ENCODE assay signal across 8 mouse cellular contexts in genomic region chr11:110336814-110337288, GRCm38 (mm10). TPM values are rescaled to one million over a fixed set of nuclear protein-coding genes. Genes with fewer than 3 reads are reported as not detected.
A peak's percentile ranks its signal among the peaks of the same experiment; 100 is the strongest.
DNase-seq lines count a peak whose midpoint lies in the region; ATAC-seq and TF ChIP-seq lines count a peak whose summit lies in the region.

No protein-coding gene starts in this region.

- DNase-seq in adrenal gland, adult (ENCODE audit: inconsistent age in 2 of 2, low spot score in 1 of 2): peak; percentile 51 to 80
- no peak for DNase-seq in adrenal gland, postnatal 4 days (ENCODE audit: low spot score in 2 of 2)
- DNase-seq in urinary bladder, postnatal 36 days (ENCODE audit: low spot score in 2 of 2): peak; percentile 13 to 23
- no peak for DNase-seq in urinary bladder, adult 2 months (ENCODE audit: low spot score)
- peak; percentile 27 for DNase-seq in kidney, adult 2 months
- peak; percentile 70 for DNase-seq in lung, embryonic 14.5 days
- DNase-seq in retina, adult 2 months (ENCODE audit: low read depth, low spot score): peak; percentile 20

- no peaks in the 10 kb centered on the region for H3K4me1 ChIP-seq in kidney, adult 2 months (ENCODE audit: control insufficient read depth, insufficient read depth, low read length)
- no peaks in the 10 kb centered on the region for H3K4me1 ChIP-seq in lung, embryonic 14.5 days (ENCODE audit: insufficient read depth)

- H3K27me3 ChIP-seq in kidney, adult 2 months (replicated peaks; ENCODE audit: control insufficient read depth, insufficient read depth, low read length): no peaks in the 10 kb centered on the region
- no peaks in the 10 kb centered on the region for H3K27me3 ChIP-seq in lung, embryonic 14.5 days (ENCODE audit: insufficient read depth, low read length)

- no peaks in the 10 kb centered on the region for H3K36me3 ChIP-seq in kidney, adult 2 months (ENCODE audit: control insufficient read depth, insufficient read depth, low read length)
- H3K36me3 ChIP-seq in lung, embryonic 14.5 days (ENCODE audit: insufficient read depth): no peaks in the 10 kb centered on the region

- 1% methylated on average over 18 of the region's 18 CpGs for WGBS in kidney, adult 2 months
- 1% methylated on average over 18 of the region's 18 CpGs for WGBS in lung, embryonic 14.5 days

- H3K27ac ChIP-seq in kidney, adult 2 months (ENCODE audit: insufficient read depth, low read depth, low read length): no peak overlapping the region
- no peak overlapping the region for H3K27ac ChIP-seq in lung, embryonic 14.5 days (ENCODE audit: low read depth)

- H3K4me2 ChIP-seq in lung, embryonic 14.5 days: peak overlapping the region; percentile 88

- peak; percentile 47 for ATAC-seq in granulocyte monocyte progenitor cell, adult 5-6 weeks (replicated peaks; ENCODE audit: poor library complexity, severe bottlenecking)
- peak; percentile 7 for ATAC-seq in lung, embryonic 14.5 days (ENCODE audit: insufficient read depth)

- TF ChIP-seq CTCF in kidney, adult 2 months (conservative IDR thresholded peaks at IDR 0.05; ENCODE audit: insufficient read depth, insufficient read length, low read depth, low read length): no peak
- no peak for TF ChIP-seq CTCF in lung, embryonic 14.5 days (IDR thresholded peaks at IDR 0.05; ENCODE audit: low read depth)

- H3K4me3 ChIP-seq in kidney, adult 2 months (ENCODE audit: insufficient read depth, low read depth, low read length): peak overlapping the region; percentile 91
- H3K4me3 ChIP-seq in lung, embryonic 14.5 days (ENCODE audit: low read depth, low read length): peak overlapping the region; percentile 78

- TF ChIP-seq POLR2A in kidney, adult 2 months (IDR thresholded peaks at IDR 0.05; ENCODE audit: low read depth, low read length): no peak

- no peaks in the 10 kb centered on the region for H3K9me3 ChIP-seq in lung, embryonic 14.5 days (ENCODE audit: low read depth, low read length)

- H3K9ac ChIP-seq in lung, embryonic 14.5 days: peak overlapping the region; percentile 68

RNA-seq across cellular contexts. Expression of gene Abca5, which starts 0.7 kb away (rescaled TPM):
- 10 to 100 TPM; 14.3 to 15.2 TPM for total RNA-seq in adrenal gland, postnatal 4 days (2021)
- polyA plus RNA-seq in urinary bladder, adult 2 months (2012; rRNA removed): 4.2 and 4.5 TPM in 2 replicates
- total RNA-seq in granulocyte monocyte progenitor cell, adult 5-6 weeks (2014; fragmentation: Nextera tagmentation): not detected in 2 replicates
- 0.41 TPM in 1 of 2 replicates, not detected in the other for total RNA-seq in granulocyte monocyte progenitor cell, adult 5-6 weeks (2017)
- polyA plus RNA-seq in kidney, adult 2 months (2012; rRNA removed): 1.3 and 2.0 TPM in 2 replicates
- polyA plus RNA-seq in lung, embryonic 14.5 days (2014; fragmentation: Nextera tagmentation; extraction: Ambion mirVana): 5.4 and 6.6 TPM in 2 replicates

Comparison
In these comparisons a context has a peak if more than half of its experiments do, and no peak if none do; other contexts are left out.
1. DNase-seq: peak in adrenal gland, adult (2 of 2), urinary bladder, postnatal 36 days (2 of 2), kidney, adult 2 months (single experiment), lung, embryonic 14.5 days (single experiment) and retina, adult 2 months (single experiment); none in adrenal gland, postnatal 4 days (0 of 2) and urinary bladder, adult 2 months (single experiment).